Mouse (Mus musculus): ENCODE results near the gene Hsd11b1. TPM values are rescaled to one million over a fixed set of nuclear protein-coding genes. Genes with fewer than 3 reads are reported as not detected.

Gene Hsd11b1
- polyA plus RNA-seq, 1 experiment from 2014 or later = 0.28 TPM

- H3K9ac ChIP-seq (replicated peaks) = no peak overlapping the region
- no peak for ATAC-seq (ENCODE audit: insufficient number of reproducible peaks, insufficient read depth, low FRiP score, low TSS enrichment, low read depth)
- WGBS = 86% methylated on average over 18 of the region's 18 CpGs
- no peaks in the 10 kb centered on the region for H3K36me3 ChIP-seq
- no peak overlapping the region for H3K27ac ChIP-seq
- no peaks in the 10 kb centered on the region for H3K9me3 ChIP-seq
- no peaks in the 10 kb centered on the region for H3K4me1 ChIP-seq (replicated peaks)
- H3K4me2 ChIP-seq = no peak overlapping the region
- H3K27me3 ChIP-seq = no peaks in the 10 kb centered on the region
- no peak overlapping the region for H3K4me3 ChIP-seq (replicated peaks)
Observed at GRCm38 (mm10) chr1:193197494-193198205, 66.2 kb downstream of the Hsd11b1 start.

GRCm38 (mm10) chr1:193195169-193195810, 68.6 kb downstream of the Hsd11b1 start:
- Histone ChIP-seq H3K9me3 (no peaks in the 10 kb centered on the region), H3K27ac (0 out of 2 replicates have a peak overlapping the region, but pooled peaks have one; percentile 17), H3K9ac (replicated peaks) (no peak overlapping the region), H3K4me2 (no peak overlapping the region), H3K36me3 (no peaks in the 10 kb centered on the region), H3K4me3 (replicated peaks) (no peak overlapping the region), H3K4me1 (replicated peaks) (peaks cover 3% of the 10 kb centered on the region), H3K27me3 (no peaks in the 10 kb centered on the region)
- WGBS = 72% methylated on average over 3 of the region's 3 CpGs
- ATAC-seq (ENCODE audit: insufficient number of reproducible peaks, insufficient read depth, low FRiP score, low TSS enrichment, low read depth) = no peak

GRCm38 (mm10) chr1:193194416-193195140, 69.3 kb downstream of the Hsd11b1 start:
- no peak overlapping the region for H3K4me3 ChIP-seq (replicated peaks)
- WGBS = 83% methylated on average over 3 of the region's 3 CpGs
- H3K9me3 ChIP-seq = no peaks in the 10 kb centered on the region

DNA sequence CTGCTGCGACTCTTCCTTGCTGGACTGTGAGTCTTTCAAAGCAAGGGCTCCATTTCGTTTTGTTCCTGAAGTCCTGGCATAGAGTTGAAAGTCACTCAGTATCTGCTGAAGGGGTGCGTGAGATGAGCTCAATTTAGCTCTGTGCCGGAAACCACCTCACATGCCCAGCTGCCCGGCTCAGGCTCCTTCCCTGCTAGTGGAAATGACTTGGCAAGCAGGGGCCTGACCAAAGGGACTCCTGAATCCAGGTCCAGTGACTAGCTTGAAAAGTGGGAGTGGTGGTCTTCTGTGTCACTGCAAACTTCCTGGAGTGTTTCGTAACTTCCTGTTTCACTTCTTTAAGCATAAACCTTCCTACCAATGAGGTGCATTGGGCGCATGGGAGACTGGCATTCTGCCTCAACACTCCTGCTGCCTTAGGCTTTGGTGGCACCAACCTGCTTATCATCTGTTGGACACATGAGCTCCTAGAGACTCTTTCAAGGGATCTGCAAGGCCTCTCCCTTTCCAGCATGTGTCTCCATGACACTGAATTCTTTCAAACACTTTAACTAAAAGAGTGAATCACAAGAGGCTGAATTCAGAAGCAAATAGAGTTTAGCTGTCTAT, 72.1 kb downstream of the Hsd11b1 start:
- Histone ChIP-seq H3K36me3 (no peaks in the 10 kb centered on the region), H3K9ac (replicated peaks) (no peak overlapping the region), H3K27me3 (no peaks in the 10 kb centered on the region), H3K4me1 (replicated peaks) (peaks cover 25% of the 10 kb centered on the region), H3K4me2 (no peak overlapping the region), H3K9me3 (no peaks in the 10 kb centered on the region), H3K27ac (no peak overlapping the region), H3K4me3 (replicated peaks) (no peak overlapping the region)
- no peak for ATAC-seq (ENCODE audit: insufficient number of reproducible peaks, insufficient read depth, low FRiP score, low TSS enrichment, low read depth)
- WGBS = 91% methylated on average over 7 of the region's 7 CpGs

More at GRCm38 (mm10) chr1:193194416-193195140, 69.3 kb downstream of the Hsd11b1 start:
- Histone ChIP-seq H3K4me2 (no peak overlapping the region), H3K4me1 (replicated peaks) (peaks cover 10% of the 10 kb centered on the region), H3K27me3 (no peaks in the 10 kb centered on the region), H3K9ac (replicated peaks) (no peak overlapping the region), H3K36me3 (no peaks in the 10 kb centered on the region), H3K27ac (no peak overlapping the region)
- ATAC-seq (ENCODE audit: insufficient number of reproducible peaks, insufficient read depth, low FRiP score, low TSS enrichment, low read depth) = no peak

DNA sequence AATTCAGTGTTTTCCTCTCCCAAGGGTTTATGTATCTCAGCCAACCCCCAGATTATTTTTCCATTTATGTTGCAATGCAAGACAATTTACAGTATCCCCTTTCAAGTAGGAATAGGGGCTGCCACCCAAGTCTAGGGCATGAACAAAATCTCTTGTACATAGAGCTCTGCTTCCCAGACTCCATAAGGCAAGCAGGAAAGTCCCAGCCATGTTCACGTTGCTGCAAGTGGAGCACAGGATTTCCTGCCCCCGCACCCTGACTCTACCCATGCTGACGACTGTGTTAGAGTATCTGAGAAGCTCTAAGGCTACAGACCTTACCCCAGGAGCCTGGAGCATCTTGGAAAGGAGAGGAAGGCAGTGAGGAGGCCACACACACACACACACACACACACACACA, 74.1 kb downstream of the Hsd11b1 start:
- no peak overlapping the region for H3K9ac ChIP-seq (replicated peaks)
- ATAC-seq (ENCODE audit: insufficient number of reproducible peaks, insufficient read depth, low FRiP score, low TSS enrichment, low read depth) = no peak
- no peak overlapping the region for H3K4me3 ChIP-seq (replicated peaks)
- H3K27me3 ChIP-seq = no peaks in the 10 kb centered on the region; the same call in 1 of the 2 replicates
- H3K9me3 ChIP-seq = no peaks in the 10 kb centered on the region
- peak overlapping the region; percentile 30; the same call in 1 of the 2 replicates for H3K4me2 ChIP-seq
- H3K27ac ChIP-seq = peak overlapping the region; percentile 84
- peaks cover 26% of the 10 kb centered on the region for H3K4me1 ChIP-seq (replicated peaks)
- H3K36me3 ChIP-seq = no peaks in the 10 kb centered on the region
- 53% methylated on average over 3 of the region's 3 CpGs for WGBS

DNA sequence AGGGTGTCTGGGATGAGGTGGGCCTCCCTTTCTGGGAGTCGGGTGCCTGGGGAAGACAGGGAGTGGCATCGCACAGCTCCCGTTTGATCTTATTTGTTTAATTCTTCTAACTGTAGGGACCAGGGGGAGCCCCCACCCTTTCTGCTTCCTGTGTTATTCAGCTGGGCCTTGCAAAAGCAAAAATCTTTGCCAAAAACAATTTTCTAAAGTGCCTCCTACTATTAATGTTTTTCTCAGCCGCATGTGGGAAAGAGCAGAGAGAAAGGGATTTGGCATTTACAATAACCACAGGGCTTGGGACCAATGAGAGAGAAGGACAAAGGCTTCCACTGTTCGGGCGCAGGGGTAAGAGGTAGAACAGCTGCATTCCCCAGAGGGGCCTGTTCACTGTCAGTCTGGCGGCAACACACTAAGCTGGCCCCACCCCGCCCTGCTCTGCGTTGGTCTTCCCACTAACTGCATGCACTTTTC, 74.7 kb downstream of the Hsd11b1 start:
- Histone ChIP-seq H3K4me2 (peak overlapping the region; percentile 30), H3K9ac (replicated peaks) (peak overlapping the region; percentile 12; the same call in 1 of the 2 replicates), H3K4me1 (replicated peaks) (peaks cover 31% of the 10 kb centered on the region), H3K27ac (peak overlapping the region; percentile 84), H3K36me3 (no peaks in the 10 kb centered on the region), H3K9me3 (no peaks in the 10 kb centered on the region), H3K4me3 (replicated peaks) (no peak overlapping the region), H3K27me3 (no peaks in the 10 kb centered on the region; the same call in 1 of the 2 replicates)
- WGBS = 16% methylated on average over 9 of the region's 9 CpGs
- peak; percentile 93 for ATAC-seq (ENCODE audit: insufficient number of reproducible peaks, insufficient read depth, low FRiP score, low TSS enrichment, low read depth)

DNA sequence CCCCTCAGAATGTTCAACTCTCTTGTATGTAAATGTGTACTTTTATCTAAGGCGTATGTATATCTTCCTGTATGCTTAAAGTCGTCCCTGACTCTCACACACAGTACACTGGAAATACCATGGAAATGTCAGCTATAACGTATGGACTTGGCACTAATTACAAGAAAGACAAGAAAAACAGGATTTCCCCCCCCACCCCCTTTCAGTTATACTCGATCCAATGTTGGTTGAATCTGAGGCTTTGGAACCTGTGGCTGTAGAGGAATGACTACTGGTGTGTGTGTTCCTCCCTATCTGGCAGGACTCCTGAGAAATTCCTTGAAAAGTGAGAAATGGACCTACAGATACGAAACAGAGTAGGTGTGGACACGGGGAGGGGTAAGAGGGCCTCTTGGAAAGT, 75.6 kb downstream of the Hsd11b1 start:
- ATAC-seq (ENCODE audit: insufficient number of reproducible peaks, insufficient read depth, low FRiP score, low TSS enrichment, low read depth) = no peak
- peak overlapping the region; percentile 84; the same call in 1 of the 2 replicates for H3K27ac ChIP-seq
- H3K4me1 ChIP-seq (replicated peaks) = peaks cover 31% of the 10 kb centered on the region
- H3K27me3 ChIP-seq = no peaks in the 10 kb centered on the region; the same call in 1 of the 2 replicates
- WGBS = 88% methylated on average over 6 of the region's 6 CpGs
- no peaks in the 10 kb centered on the region for H3K9me3 ChIP-seq
- no peak overlapping the region for H3K4me3 ChIP-seq (replicated peaks)
- H3K36me3 ChIP-seq = no peaks in the 10 kb centered on the region
- no peak overlapping the region for H3K9ac ChIP-seq (replicated peaks)
- H3K4me2 ChIP-seq = no peak overlapping the region

- 86% methylated on average over 3 of the region's 3 CpGs for WGBS
- Histone ChIP-seq H3K4me3 (replicated peaks) (no peak overlapping the region), H3K9me3 (no peaks in the 10 kb centered on the region), H3K9ac (replicated peaks) (no peak overlapping the region), H3K27me3 (no peaks in the 10 kb centered on the region; the same call in 1 of the 2 replicates), H3K4me1 (replicated peaks) (0 out of 2 replicates have a peak, but pooled peaks cover 6% of the 10 kb centered on the region), H3K27ac (no peak overlapping the region), H3K4me2 (no peak overlapping the region), H3K36me3 (no peaks in the 10 kb centered on the region)
- no peak for ATAC-seq (ENCODE audit: insufficient number of reproducible peaks, insufficient read depth, low FRiP score, low TSS enrichment, low read depth)
Observed at GRCm38 (mm10) chr1:193181104-193181503, 82.8 kb downstream of the Hsd11b1 start.

GRCm38 (mm10) chr1:193174143-193174733, 89.6 kb downstream of the Hsd11b1 start:
- Histone ChIP-seq H3K27ac (peak overlapping the region; percentile 87; the same call in 1 of the 2 replicates), H3K4me2 (peak overlapping the region; percentile 78), H3K4me1 (replicated peaks) (peaks cover 12% of the 10 kb centered on the region), H3K36me3 (no peaks in the 10 kb centered on the region), H3K4me3 (replicated peaks) (peak overlapping the region; percentile 65), H3K27me3 (no peaks in the 10 kb centered on the region), H3K9me3 (no peaks in the 10 kb centered on the region), H3K9ac (replicated peaks) (peak overlapping the region; percentile 77; the same call in 1 of the 2 replicates)
- no peak for ATAC-seq (ENCODE audit: insufficient number of reproducible peaks, insufficient read depth, low FRiP score, low TSS enrichment, low read depth)
- WGBS = 87% methylated on average over 13 of the region's 13 CpGs

DNA sequence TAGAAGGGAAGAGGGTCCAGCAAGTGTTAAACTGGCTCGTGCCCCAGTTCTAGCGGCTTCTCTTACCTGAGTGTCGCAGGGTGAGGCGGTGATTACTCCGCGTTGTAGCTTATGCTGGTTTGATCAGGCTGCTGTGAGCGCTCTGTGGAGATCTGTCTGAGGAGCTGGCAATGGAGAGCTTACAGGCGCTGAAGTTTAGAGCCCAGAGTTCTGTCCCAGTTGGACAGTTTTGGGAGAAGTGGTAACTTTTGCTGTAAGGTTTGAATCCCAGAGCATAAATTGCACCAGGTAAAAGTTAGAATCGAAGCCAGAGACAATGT, 90.1 kb downstream of the Hsd11b1 start:
- ATAC-seq (ENCODE audit: insufficient number of reproducible peaks, insufficient read depth, low FRiP score, low TSS enrichment, low read depth) = no peak
- Histone ChIP-seq H3K9me3 (no peaks in the 10 kb centered on the region), H3K4me1 (replicated peaks) (peaks cover 12% of the 10 kb centered on the region), H3K36me3 (no peaks in the 10 kb centered on the region), H3K27ac (peak overlapping the region; percentile 87), H3K4me2 (peak overlapping the region; percentile 78), H3K4me3 (replicated peaks) (peak overlapping the region; percentile 65), H3K27me3 (no peaks in the 10 kb centered on the region), H3K9ac (replicated peaks) (peak overlapping the region; percentile 77)
- WGBS = 23% methylated on average over 9 of the region's 9 CpGs
